Mouse (Mus musculus): Measurements from ENCODE around the gene Uvssa. TPM values are rescaled to one million over a fixed set of nuclear protein-coding genes. Genes with fewer than 3 reads are reported as not detected.
A peak's percentile ranks its signal among the peaks of the same experiment; 100 is the strongest.

Gene Uvssa
- total RNA-seq, 2 experiments from 2014 or later = 2.8 to 3.6 TPM

GRCm38 (mm10) chr5:33372331-33373038, 5.9 kb upstream of the Uvssa start:
- DNase-seq = peak in 1 of 2 experiments; percentile 13

GRCm38 (mm10) chr5:33377176-33377575, 1.2 kb upstream of the Uvssa start:
- DNase-seq = no peak

- DNase-seq = no peak
Measured at GRCm38 (mm10) chr5:33377801-33378301, 498 bp upstream of the Uvssa start.

GRCm38 (mm10) chr5:33387550-33387949, 9.2 kb downstream of the Uvssa start:
- DNase-seq = no peak

GRCm38 (mm10) chr5:33393803-33394202, 15.5 kb downstream of the Uvssa start:
- peak; percentile 74 to 85 for DNase-seq

GRCm38 (mm10) chr5:33395693-33396092, 17.3 kb downstream of the Uvssa start:
- DNase-seq = no peak

GRCm38 (mm10) chr5:33396828-33397227, 18.5 kb downstream of the Uvssa start:
- no peak for DNase-seq

- no peak for DNase-seq
Measured at GRCm38 (mm10) chr5:33400819-33401218, 22.5 kb downstream of the Uvssa start.

- no peak for DNase-seq
Measured at GRCm38 (mm10) chr5:33420313-33420712, 42.0 kb downstream of the Uvssa start.

- no peak for DNase-seq
Measured at GRCm38 (mm10) chr5:33427461-33427860, 49.1 kb downstream of the Uvssa start.

GRCm38 (mm10) chr5:33430106-33430505, 51.8 kb downstream of the Uvssa start:
- no peak for DNase-seq

- DNase-seq = peak in 1 of 2 experiments; percentile 17
Measured at GRCm38 (mm10) chr5:33430511-33431172, 52.3 kb downstream of the Uvssa start.

GRCm38 (mm10) chr5:33431173-33432005, 53.0 kb downstream of the Uvssa start:
- DNase-seq = peak in 1 of 2 experiments; percentile 9

GRCm38 (mm10) chr5:33432057-33432935, 53.9 kb downstream of the Uvssa start:
- DNase-seq = peak in 1 of 2 experiments; percentile 24

GRCm38 (mm10) chr5:33433201-33434138, 55.1 kb downstream of the Uvssa start, which contains the start of gene Nkx1-1:
Gene Nkx1-1 (minus strand): TSS chr5:33433976.
- no peak for DNase-seq

GRCm38 (mm10) chr5:33434141-33434780, 55.9 kb downstream of the Uvssa start:
- no peak for DNase-seq

- DNase-seq = no peak
Measured at GRCm38 (mm10) chr5:33435151-33435550, 56.8 kb downstream of the Uvssa start.

GRCm38 (mm10) chr5:33435941-33436340, 57.6 kb downstream of the Uvssa start:
- no peak for DNase-seq

GRCm38 (mm10) chr5:33438214-33438613, 59.9 kb downstream of the Uvssa start:
- DNase-seq = peak; percentile 79 to 90

All from heart, adult 18-20 months (tissue).